Mouse (Mus musculus) urinary bladder, postnatal 36 days (tissue): Measurements from ENCODE around the gene Ctsq.
"Not testable (repeated sequence)": the region's sequence is repeated elsewhere in the genome, so short reads cannot be mapped to it uniquely, and the experiment has no call there.

ENCODE experiments used
- DNase-seq, 2 experiments: peaks; one replicate each; pipeline ENCODE4 v3.0.0; 2022; ENCODE audit warnings: low spot score in 2 of 2, mixed read lengths in 1 of 2

Gene Ctsq

DNA sequence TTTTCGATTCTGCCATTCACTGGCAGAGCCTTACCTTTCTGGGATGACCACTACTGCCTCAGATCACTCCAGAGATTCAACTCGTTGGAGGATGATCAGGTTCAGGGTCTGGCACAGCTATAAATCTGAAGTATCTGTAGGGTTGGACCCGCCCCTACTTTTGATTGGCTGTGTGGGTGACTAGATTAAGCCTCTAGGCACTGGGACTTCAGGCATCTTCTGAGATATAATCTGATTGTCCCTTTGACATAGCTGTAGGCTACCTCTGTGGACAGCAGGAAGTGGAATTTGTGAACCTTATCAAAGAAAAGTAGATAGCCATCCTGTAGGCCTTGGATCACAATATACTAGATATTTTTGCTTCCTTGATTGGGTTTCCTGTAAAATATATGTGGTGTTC lies at the start of gene Ctsq:
Ctsq (minus strand) TSS at position 101 of the 400 bp plus-strand sequence.
- no peak for DNase-seq

DNA sequence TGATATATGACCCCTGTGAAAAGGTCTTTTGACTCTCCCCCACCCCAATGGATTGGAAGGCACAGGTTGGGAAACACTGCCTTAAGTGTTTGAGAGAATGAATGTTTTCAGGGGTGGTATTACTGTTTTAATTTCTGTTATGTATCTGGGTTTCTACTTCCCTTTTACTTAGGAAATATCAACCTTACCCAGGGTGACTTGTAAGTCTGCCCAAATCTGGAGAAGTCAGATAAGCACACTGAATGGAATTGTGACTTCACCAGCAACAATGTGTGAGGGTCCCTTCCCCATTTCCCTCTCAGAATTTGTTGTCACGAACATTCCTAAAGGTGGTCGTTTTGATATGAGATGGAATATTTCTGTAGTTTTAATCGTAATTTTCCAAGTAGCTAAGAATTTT lies 17.6 kb downstream of the Ctsq start:
- no peak for DNase-seq

DNA sequence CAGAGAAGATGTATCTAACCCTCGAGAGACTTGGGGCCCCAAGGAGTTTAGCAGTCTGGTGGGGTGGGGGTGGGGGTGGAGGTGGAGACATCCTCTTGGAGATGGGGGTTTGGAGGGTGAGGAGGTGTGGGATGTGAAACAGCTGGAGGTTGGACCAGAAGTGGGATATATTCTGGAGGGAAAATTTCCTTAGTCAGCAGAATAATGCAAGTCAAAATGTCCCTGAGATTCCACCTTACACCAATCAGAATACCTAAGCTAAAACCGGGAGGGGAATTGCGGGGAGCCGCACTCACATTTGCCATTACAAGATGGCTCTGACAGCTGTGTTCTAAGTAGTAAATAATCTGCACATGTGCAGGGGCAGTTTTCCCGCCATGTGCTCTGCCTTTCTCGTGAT lies 18.6 kb downstream of the Ctsq start:
- DNase-seq: no peak

DNA sequence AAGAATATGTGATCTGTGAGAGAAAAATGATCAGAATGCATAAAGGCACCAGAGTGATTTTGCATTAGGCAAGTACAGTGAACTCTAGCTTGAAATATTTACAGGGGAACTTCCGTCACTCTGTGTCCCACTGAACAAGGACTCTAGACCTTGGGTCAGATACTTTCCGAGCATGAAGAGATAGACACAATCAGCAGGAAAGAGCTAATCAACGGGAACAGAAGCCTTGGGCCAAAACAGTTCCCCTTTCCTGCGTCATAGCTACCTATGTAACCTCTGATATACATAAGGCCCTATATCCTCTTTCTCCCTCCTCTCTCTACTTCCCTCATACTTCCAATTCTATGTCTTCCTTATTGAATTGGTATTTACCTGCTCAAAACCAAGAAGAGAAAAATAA lies 30.3 kb downstream of the Ctsq start:
- no peak for DNase-seq

DNA sequence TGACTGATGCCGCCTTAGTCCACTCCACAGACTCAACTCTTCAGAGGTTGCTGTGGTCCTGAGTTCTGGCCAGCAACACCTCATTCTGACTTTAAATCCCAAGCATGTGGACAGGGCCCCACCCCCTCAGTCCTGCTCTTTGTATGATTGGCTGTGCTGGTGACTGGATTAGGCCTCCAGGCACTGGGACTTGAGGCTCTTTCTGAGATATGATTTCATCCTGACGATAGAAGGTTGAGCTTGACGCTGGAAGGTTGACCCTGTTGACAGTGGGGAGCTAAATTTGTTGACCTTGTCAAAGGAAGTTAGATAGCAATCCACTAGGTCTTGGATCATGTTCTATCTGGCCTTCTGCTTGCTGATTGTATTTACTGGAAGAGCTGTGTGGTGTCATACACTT lies 34.6 kb downstream of the Ctsq start, which contains the start of gene Ctsj:
Ctsj (minus strand) TSS at position 101 of the 400 bp plus-strand sequence.
- no peak for DNase-seq

DNA sequence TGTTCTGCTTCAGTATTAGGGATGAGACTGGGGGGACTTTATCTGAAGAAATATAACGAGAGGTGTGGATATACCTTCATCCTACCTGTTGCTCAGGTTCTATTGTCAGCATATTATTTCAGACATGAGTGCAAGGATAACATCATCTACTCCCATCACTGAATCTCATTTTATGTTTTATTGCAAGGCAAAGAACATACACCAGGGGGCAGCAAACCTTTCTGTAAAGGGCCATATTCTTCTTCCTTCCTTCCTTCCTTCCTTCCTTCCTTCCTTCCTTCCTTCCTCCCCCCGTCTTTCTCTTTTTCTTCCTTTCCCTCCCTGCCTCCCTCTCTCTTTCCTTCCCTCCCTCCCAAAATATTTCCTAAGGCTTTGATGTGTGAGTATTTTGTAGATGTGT lies 42.8 kb downstream of the Ctsq start:
- no peak for DNase-seq

DNA sequence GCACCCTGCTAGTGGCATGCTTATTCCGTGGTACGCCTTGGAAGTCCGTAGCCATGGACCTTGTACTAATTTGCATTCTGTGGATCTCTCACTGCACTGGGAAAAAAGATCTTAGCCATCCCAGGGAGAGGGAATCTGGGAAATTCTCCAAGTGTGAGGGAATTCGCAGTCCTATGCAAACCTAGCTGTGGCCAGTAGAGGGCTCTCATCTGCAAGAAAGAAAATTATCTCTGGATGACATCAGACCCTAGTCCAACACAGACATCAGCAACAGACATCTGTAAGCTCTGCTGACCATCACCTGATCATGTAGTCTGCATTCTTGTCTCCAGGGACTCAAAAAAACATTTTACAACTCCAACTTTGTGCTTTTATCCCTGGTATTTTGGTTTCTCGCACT lies 53.5 kb downstream of the Ctsq start:
- not testable (repeated sequence) for DNase-seq
